Mouse (Mus musculus): ENCODE measurements at regions not wholly inside any gene's neighbourhood (a gene's known extent, or its start where the extent isn't known, plus 50 kb on each side); places are given as distances from the start of the nearest gene placed in this dataset.

DNA sequence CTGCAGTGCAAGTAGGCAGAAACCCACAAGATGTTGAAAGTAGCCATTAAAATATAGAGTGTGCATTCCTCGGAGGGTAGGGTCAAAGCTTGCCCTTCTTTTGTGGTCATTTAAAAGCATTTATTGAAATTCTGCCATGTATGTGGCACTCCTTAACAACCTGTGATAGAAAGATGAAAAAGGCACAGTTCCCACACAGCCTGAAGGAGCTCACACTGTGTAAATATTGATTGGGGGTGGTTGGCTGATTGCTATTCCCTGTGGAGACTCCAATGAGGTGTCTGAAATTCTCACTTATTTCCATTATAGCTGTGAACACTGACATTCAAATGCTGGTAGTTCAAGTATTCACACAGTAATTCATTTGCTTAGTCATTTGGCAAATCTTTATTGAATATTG is 157.0 kb upstream of the Chl1 start:
- no peaks in the 10 kb centered on the region for H3K36me3 ChIP-seq
- no peaks in the 10 kb centered on the region for H3K9me3 ChIP-seq
- H3K27me3 ChIP-seq (replicated peaks): no peaks in the 10 kb centered on the region
- no peak overlapping the region for H3K4me2 ChIP-seq
- no peak overlapping the region for H3K27ac ChIP-seq
- no peaks in the 10 kb centered on the region for H3K4me1 ChIP-seq
- H3K4me3 ChIP-seq (replicated peaks): no peak overlapping the region
- peak; percentile 78; the same call in 1 of the 2 replicates for ATAC-seq (ENCODE audit: insufficient read depth, low FRiP score, low read depth)
- WGBS: 52% methylated on average over 1 of the region's 1 CpGs
- H3K9ac ChIP-seq: no peak overlapping the region

DNA sequence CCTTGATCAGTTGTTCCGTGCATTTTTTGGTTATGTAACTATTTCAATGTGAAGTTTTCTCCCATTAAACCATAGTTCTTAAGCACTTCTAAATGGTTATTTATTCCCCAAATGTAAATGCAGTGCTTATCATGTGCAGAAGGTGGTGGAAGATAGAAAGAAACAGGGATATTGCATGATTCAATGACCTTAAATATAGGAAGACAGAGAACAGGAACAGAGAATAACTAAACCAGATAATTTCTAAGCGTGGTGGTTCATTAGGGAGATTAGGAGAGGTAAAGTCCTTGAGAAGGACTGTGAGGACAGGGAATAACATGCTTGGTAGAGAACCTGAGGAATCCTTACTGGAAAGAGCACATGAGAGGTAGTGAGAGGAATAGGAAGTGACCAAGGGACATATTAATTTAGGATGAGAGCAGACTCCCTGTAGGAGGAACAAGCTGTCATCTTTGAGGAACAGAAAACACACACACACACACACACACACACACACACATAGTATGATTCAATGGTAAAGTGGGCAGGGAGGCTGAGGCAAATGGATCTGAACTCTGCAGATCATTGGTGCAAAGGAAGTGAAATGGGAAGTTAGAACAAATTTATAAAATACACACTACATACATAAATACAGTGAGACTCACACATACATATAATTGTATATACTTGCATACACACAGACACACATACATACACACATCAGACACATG is 143.4 kb upstream of the Chl1 start:
- Histone ChIP-seq H3K4me2 (no peak overlapping the region), H3K36me3 (no peaks in the 10 kb centered on the region), H3K9ac (no peak overlapping the region), H3K27me3 (replicated peaks) (no peaks in the 10 kb centered on the region), H3K4me3 (replicated peaks) (no peak overlapping the region), H3K9me3 (no peaks in the 10 kb centered on the region), H3K4me1 (no peaks in the 10 kb centered on the region), H3K27ac (no peak overlapping the region)
- no peak for ATAC-seq (ENCODE audit: insufficient read depth, low FRiP score, low read depth)
- WGBS: 82% methylated on average over 2 of the region's 2 CpGs

DNA sequence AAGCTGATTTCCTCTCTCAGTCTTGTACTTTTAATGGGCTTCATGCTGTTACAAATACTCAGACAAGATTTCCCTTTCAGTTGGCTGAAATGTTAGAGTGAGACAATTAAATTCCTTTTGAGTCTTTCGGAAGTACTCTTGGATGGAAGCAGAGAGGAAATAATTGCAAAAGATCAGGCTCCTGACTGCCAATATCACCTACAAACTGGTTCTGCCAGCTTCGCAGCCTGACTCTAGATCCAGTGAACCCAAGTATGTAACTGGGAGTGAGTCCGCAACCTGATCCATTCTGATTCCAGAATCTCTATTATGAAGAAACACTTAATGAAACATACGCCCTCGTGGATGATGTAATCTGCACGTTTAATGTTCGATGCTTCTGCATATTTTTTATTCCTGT is 135.4 kb upstream of the Chl1 start:
- 75% methylated on average over 7 of the region's 7 CpGs for WGBS
- Histone ChIP-seq H3K27ac (no peak overlapping the region), H3K4me3 (replicated peaks) (no peak overlapping the region), H3K4me1 (no peaks in the 10 kb centered on the region), H3K9me3 (no peaks in the 10 kb centered on the region), H3K27me3 (replicated peaks) (no peaks in the 10 kb centered on the region), H3K36me3 (no peaks in the 10 kb centered on the region), H3K9ac (no peak overlapping the region), H3K4me2 (no peak overlapping the region)
- no peak for ATAC-seq (ENCODE audit: insufficient read depth, low FRiP score, low read depth)

DNA sequence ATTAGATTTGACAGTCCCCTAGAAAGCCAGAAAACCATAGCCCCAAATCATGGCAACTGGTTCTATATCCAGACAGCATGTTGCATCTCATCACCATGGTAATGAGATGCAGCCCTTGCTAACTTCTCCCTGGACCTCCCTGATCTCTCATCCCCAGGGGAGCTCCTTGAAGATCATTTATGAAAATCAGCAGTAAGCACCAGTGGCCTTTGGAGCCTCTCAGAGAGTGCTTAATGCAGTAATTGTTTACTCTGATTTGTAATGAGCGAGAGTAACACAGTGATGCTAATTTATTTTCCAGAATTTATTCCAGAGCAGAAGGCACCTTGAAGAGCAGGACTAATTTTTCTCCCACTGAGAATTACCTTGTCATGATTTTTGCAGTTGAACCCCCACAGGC is 133.1 kb upstream of the Chl1 start:
- Histone ChIP-seq H3K27me3 (replicated peaks) (no peaks in the 10 kb centered on the region), H3K4me2 (no peak overlapping the region), H3K4me3 (replicated peaks) (no peak overlapping the region), H3K36me3 (no peaks in the 10 kb centered on the region), H3K9me3 (no peaks in the 10 kb centered on the region), H3K27ac (no peak overlapping the region), H3K9ac (no peak overlapping the region), H3K4me1 (no peaks in the 10 kb centered on the region)
- 65% methylated on average over 1 of the region's 1 CpGs for WGBS
- no peak for ATAC-seq (ENCODE audit: insufficient read depth, low FRiP score, low read depth)

DNA sequence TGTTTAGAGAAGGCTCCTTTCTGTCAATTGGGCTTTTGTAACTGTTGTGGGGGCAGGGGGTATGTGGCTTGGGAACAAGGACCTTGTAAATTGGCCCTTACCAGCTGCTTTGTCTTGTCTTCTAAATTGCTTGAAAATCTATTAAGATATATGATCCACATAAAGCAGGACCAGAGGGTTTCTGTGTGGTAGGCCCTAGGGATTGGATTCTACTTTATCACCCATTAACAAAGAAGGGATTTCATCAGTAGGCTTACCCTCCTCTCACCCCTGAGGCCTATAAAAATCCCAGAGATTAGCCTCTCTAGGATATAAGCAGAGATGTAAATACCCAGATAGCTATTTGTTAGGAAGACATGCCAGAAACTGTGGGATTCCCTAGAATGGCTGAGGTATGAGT is 132.3 kb upstream of the Chl1 start:
- no peaks in the 10 kb centered on the region for H3K4me1 ChIP-seq
- no peak for ATAC-seq (ENCODE audit: insufficient read depth, low FRiP score, low read depth)
- no peak overlapping the region for H3K27ac ChIP-seq
- no peaks in the 10 kb centered on the region for H3K9me3 ChIP-seq
- H3K9ac ChIP-seq: no peak overlapping the region
- H3K4me3 ChIP-seq (replicated peaks): no peak overlapping the region
- H3K36me3 ChIP-seq: no peaks in the 10 kb centered on the region
- H3K27me3 ChIP-seq (replicated peaks): no peaks in the 10 kb centered on the region
- no peak overlapping the region for H3K4me2 ChIP-seq

DNA sequence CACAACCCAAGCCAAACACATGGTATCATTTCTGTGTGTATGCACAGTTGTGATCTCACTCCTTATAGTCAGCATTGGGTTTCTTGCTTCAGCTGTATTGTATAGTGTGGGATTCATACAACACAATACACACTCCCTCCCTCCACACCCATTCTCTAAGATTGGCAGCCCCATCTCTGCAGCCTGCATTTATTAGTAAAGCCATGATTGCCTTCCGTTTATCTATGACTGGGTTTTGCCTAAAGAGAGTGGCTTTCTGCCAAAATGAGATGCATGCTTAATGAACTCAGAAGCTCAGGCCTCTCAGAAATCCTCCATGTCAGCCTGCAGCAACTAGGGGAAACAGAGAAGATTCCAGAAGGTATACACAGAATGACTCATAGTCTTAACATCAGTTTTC is 129.4 kb upstream of the Chl1 start:
- Histone ChIP-seq H3K4me3 (replicated peaks) (no peak overlapping the region), H3K4me2 (no peak overlapping the region), H3K4me1 (no peaks in the 10 kb centered on the region), H3K9ac (no peak overlapping the region), H3K36me3 (no peaks in the 10 kb centered on the region), H3K27me3 (replicated peaks) (no peaks in the 10 kb centered on the region), H3K27ac (no peak overlapping the region), H3K9me3 (no peaks in the 10 kb centered on the region)
- WGBS: 28% methylated on average over 1 of the region's 1 CpGs
- no peak for ATAC-seq (ENCODE audit: insufficient read depth, low FRiP score, low read depth)

DNA sequence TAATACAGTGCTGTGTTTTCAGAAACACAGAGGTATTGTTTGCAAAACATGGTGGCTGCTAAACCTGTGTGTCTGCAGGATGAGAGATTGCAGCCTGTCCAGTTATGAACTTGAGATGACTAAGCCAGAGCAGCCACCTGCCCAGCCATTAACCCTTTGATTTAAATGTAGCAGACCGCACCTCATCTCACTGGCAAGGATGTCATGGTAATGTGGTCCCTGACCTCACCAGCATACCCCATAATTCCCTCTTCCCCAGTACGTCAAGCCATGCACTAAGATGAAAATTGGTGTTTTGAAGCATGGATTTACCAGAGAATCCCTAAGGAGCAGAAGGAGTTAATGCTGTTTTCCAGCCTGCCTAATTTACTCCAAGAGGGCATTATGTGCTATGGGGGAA is 128.5 kb upstream of the Chl1 start:
- Histone ChIP-seq H3K27ac (no peak overlapping the region), H3K4me1 (no peaks in the 10 kb centered on the region), H3K27me3 (replicated peaks) (no peaks in the 10 kb centered on the region), H3K36me3 (no peaks in the 10 kb centered on the region), H3K4me2 (no peak overlapping the region), H3K9me3 (no peaks in the 10 kb centered on the region), H3K4me3 (replicated peaks) (no peak overlapping the region), H3K9ac (no peak overlapping the region)
- WGBS: 66% methylated on average over 2 of the region's 2 CpGs
- ATAC-seq (ENCODE audit: insufficient read depth, low FRiP score, low read depth): no peak

DNA sequence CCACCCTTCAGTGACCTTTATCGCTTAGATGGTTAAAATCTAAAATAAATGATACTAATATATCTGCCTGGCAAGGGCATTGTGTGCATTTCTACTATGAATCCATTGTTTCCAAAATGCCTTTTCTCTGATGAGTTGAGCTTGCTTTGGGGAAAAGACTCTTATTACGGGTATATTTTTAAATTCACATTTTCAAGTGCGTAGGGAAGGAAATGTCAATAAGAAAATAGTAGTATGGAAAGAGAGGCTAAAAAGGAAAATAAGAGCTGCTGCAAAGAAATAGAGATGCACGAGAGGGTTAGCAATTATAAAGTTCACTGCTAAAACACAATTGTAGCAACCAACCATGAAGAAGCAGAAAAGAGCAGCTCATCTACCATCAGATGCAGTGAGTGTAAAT is 123.8 kb upstream of the Chl1 start:
- Histone ChIP-seq H3K9me3 (no peaks in the 10 kb centered on the region), H3K36me3 (no peaks in the 10 kb centered on the region), H3K27ac (no peak overlapping the region), H3K4me1 (no peaks in the 10 kb centered on the region), H3K27me3 (replicated peaks) (no peaks in the 10 kb centered on the region), H3K4me3 (replicated peaks) (no peak overlapping the region), H3K4me2 (no peak overlapping the region), H3K9ac (no peak overlapping the region)
- no peak for ATAC-seq (ENCODE audit: insufficient read depth, low FRiP score, low read depth)
- WGBS: 85% methylated on average over 4 of the region's 4 CpGs

DNA sequence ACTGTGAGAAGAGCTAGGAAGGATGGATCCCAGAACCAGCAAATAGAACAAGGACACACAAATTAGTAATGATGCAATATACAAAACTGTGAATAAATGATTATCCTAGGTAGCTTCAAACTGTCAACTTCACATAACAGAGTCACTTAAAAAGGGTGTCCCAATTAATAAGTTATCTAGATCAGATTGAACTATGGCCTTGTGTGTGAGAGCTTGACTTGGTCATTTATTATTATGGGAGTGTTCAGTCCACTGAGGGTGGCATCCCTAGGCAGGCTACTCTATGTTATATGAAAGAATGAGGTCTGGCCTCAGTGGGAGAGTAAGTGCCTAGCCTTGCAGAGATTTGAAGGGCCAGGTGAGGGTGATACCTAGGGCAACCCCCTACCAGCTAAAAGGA is 104.4 kb upstream of the Chl1 start:
- H3K4me3 ChIP-seq (replicated peaks): no peak overlapping the region
- H3K4me1 ChIP-seq: no peaks in the 10 kb centered on the region
- no peaks in the 10 kb centered on the region for H3K9me3 ChIP-seq
- no peak overlapping the region for H3K4me2 ChIP-seq
- no peak overlapping the region for H3K27ac ChIP-seq
- H3K27me3 ChIP-seq (replicated peaks): no peaks in the 10 kb centered on the region
- H3K36me3 ChIP-seq: no peaks in the 10 kb centered on the region
- no peak overlapping the region for H3K9ac ChIP-seq
- no peak for ATAC-seq (ENCODE audit: insufficient read depth, low FRiP score, low read depth)

DNA sequence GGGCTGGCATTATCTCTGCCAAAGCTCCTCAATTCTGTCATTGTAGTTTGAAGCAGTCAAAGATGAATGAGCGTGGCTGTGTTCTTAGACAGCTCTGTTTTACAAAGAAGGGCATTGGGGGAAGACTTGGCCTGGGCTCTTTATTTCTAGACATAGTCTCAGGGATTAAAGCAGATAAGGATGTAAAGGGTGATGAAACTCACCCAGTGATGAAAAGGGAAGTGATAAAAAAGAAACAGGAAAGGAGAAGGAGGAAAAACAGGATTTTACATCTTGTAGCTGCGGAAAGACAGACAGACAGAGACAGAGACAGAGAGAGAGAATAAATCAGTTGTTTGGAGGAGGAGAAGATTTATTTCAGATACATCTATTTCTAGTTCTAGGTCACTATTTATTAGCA is 95.5 kb upstream of the Chl1 start:
- H3K27me3 ChIP-seq (replicated peaks): no peaks in the 10 kb centered on the region
- no peak overlapping the region for H3K4me3 ChIP-seq (replicated peaks)
- no peak overlapping the region for H3K4me2 ChIP-seq
- no peaks in the 10 kb centered on the region for H3K4me1 ChIP-seq
- no peak overlapping the region for H3K9ac ChIP-seq
- 74% methylated on average over 2 of the region's 2 CpGs for WGBS
- no peak overlapping the region for H3K27ac ChIP-seq
- ATAC-seq (ENCODE audit: insufficient read depth, low FRiP score, low read depth): no peak
- no peaks in the 10 kb centered on the region for H3K9me3 ChIP-seq
- H3K36me3 ChIP-seq: no peaks in the 10 kb centered on the region

DNA sequence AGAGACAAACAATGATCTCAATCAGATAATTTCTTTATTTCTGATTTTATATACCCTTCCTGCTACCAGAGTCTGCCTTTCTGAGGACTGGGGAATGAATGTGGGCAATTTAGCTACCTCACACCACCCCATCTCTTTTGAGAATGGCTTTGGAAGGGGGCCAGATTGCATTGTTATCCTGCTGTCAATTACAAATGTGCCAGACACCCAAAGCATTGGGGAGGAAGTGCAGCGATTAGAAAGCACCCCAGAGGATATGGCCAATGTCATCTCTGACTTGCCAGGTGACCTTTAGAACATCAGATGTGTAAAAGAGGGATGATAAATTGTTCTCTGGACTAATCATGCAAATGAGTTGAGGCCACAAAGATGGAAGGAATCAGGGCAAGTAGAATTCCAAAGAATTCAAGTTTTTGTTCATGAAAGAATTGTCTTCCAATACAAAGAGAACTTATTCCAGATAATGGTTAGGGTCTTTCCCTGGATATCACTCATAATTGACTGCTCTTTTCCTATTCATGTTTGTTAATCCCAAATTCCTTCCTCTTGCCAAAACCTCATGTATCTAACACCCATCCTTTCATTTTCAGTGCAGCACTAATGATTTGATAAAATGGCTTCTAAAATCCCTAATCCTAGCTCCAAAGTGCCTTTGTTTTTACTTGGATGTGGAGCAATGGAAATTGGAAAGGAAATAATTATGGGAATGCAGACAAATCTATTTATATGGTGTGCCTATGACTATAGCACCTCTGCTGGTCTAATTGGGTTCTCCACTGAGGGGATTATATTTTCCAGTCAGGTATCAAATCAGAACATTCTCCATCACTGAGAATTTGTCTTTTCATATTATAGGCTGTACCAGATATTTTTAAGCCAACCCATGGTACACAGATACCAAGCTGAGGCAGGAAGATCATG is 89.1 kb upstream of the Chl1 start:
- 47% methylated on average over 1 of the region's 1 CpGs for WGBS
- Histone ChIP-seq H3K36me3 (no peaks in the 10 kb centered on the region), H3K27ac (no peak overlapping the region), H3K27me3 (replicated peaks) (no peaks in the 10 kb centered on the region), H3K4me1 (no peaks in the 10 kb centered on the region), H3K4me2 (no peak overlapping the region), H3K4me3 (replicated peaks) (no peak overlapping the region), H3K9me3 (no peaks in the 10 kb centered on the region), H3K9ac (no peak overlapping the region)
- no peak for ATAC-seq (ENCODE audit: insufficient read depth, low FRiP score, low read depth)

DNA sequence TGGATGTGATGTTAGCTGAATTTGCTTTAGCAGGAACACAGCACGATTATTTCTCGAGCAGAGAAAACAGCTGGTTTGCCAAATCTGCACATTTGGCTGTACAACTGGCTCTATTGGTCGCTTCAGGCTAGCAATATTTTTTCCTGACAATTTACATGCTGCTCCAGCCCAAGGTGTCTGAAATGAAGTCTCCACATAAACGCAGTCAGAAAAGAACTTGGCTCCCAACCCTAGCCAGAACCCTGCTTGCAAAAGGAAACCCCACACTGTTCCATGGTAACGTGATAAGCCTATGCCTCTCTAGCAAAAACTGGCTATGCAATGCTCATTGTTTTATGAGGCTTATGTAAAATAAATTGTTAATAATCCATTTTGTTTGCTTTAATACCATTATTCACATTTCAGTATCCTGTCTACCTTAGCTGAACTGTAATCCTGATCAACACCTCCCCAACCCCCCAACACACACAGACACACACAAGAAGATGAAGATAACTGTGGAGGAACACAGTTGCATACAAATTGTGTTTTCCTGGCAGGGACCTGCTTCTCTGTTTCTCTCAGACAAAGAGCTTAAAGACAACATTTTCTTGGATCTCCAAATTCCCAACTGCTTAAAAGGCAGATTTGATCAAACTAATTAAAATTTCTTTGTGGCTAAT is 79.3 kb upstream of the Chl1 start:
- H3K27ac ChIP-seq: no peak overlapping the region
- no peaks in the 10 kb centered on the region for H3K27me3 ChIP-seq (replicated peaks)
- H3K4me1 ChIP-seq: no peaks in the 10 kb centered on the region
- no peak overlapping the region for H3K4me2 ChIP-seq
- ATAC-seq (ENCODE audit: insufficient read depth, low FRiP score, low read depth): no peak
- H3K9ac ChIP-seq: no peak overlapping the region
- no peak overlapping the region for H3K4me3 ChIP-seq (replicated peaks)
- H3K9me3 ChIP-seq: no peaks in the 10 kb centered on the region
- no peaks in the 10 kb centered on the region for H3K36me3 ChIP-seq
- 52% methylated on average over 5 of the region's 5 CpGs for WGBS

Data from stomach, embryonic 15.5 days (tissue).